ENCODE assay signal across 16 mouse cellular contexts in genomic region chr4:128740878-128741277, GRCm38 (mm10). TPM values are rescaled to one million over a fixed set of nuclear protein-coding genes. Genes with fewer than 3 reads are reported as not detected.
"Had no signal": no experiment of that assay in that cellular context is flagged by ENCODE, and none has a peak within 500 bp of the region (broad histone marks: within the 10 kb centered on the region; RNA-seq: fewer than 3 reads in every experiment).

No protein-coding gene starts in this region.

- DNase-seq: kidney, adult 2 months; layer of hippocampus, postnatal 36 days; liver, embryonic 13.5 days; lung, adult 2 months; lung, postnatal 14 days; midbrain, embryonic 14.5 days; retina, postnatal 1 day; right cerebral cortex, postnatal 25 days; spleen, adult 18-20 months; thymus, adult 18-20 months; thymus, postnatal 36 days had no signal

- H3K9me3 ChIP-seq: liver, embryonic 13.5 days; neural tube, embryonic 13.5 days had no signal

- H3K27ac ChIP-seq: kidney, postnatal 0 days; left cerebral cortex, adult 2 months; liver, embryonic 13.5 days; neural tube, embryonic 13.5 days had no signal

- H3K27me3 ChIP-seq: liver, embryonic 13.5 days; neural tube, embryonic 13.5 days had no signal

- H3K4me2 ChIP-seq: liver, embryonic 13.5 days; neural tube, embryonic 13.5 days had no signal

- H3K9ac ChIP-seq: liver, embryonic 13.5 days; neural tube, embryonic 13.5 days had no signal

- H3K4me3 ChIP-seq: left cerebral cortex, adult 2 months; liver, embryonic 13.5 days; myocyte; neural tube, embryonic 13.5 days had no signal

RNA-seq across cellular contexts. Expression of gene A3galt2, which starts 14.3 kb away (rescaled TPM):
- total RNA-seq: megakaryocyte progenitor cell, adult 5-6 weeks had no signal
- polyA plus RNA-seq: liver, embryonic 13.5 days had no signal
